12 mouse cellular contexts compared by ENCODE assay signal in genomic region chr15:83592260-83593188, GRCm38 (mm10). TPM values are rescaled to one million over a fixed set of nuclear protein-coding genes. Genes with fewer than 3 reads are reported as not detected.
DNase-seq lines count a peak whose midpoint lies in the region; ATAC-seq lines count a peak whose summit lies in the region.
"Had no signal": no experiment of that assay in that cellular context is flagged by ENCODE, and none has a peak within 500 bp of the region (broad histone marks: within the 10 kb centered on the region; RNA-seq: fewer than 3 reads in every experiment).

No protein-coding gene starts in this region.

- ATAC-seq in hindbrain, embryonic 14.5 days (ENCODE audit: low FRiP score), result no peak
- ATAC-seq in midbrain, embryonic 11.5 days (ENCODE audit: low FRiP score), result no peak

- WGBS in hindbrain, embryonic 14.5 days, result 83% methylated on average over 8 of the region's 8 CpGs
- 83% methylated on average over 8 of the region's 8 CpGs for WGBS in midbrain, embryonic 11.5 days

- no peaks in the 10 kb centered on the region for H3K9me3 ChIP-seq in hindbrain, embryonic 14.5 days (ENCODE audit: control insufficient read depth, low read length)
- no peaks in the 10 kb centered on the region for H3K9me3 ChIP-seq in midbrain, embryonic 11.5 days (ENCODE audit: control insufficient read depth, low read length)

- H3K4me1 ChIP-seq in hindbrain, embryonic 14.5 days (replicated peaks; ENCODE audit: control insufficient read depth, insufficient read depth, low read length), result peaks cover 13% of the 10 kb centered on the region
- H3K4me1 ChIP-seq in midbrain, embryonic 11.5 days (ENCODE audit: control insufficient read depth, insufficient read depth, low read length), result peaks cover 14% of the 10 kb centered on the region

- H3K9ac ChIP-seq in hindbrain, embryonic 14.5 days, result 0 out of 2 replicates have a peak overlapping the region, but pooled peaks have one; percentile 83
- 0 out of 2 replicates have a peak overlapping the region, but pooled peaks have one; percentile 14 for H3K9ac ChIP-seq in midbrain, embryonic 11.5 days (ENCODE audit: low read length)

- DNase-seq in spleen, adult 12 weeks (ENCODE audit: low spot score), result peak; percentile 47
- DNase-seq in spleen, adult 18-20 months, result no peak
- no peak for DNase-seq in hindbrain, embryonic 14.5 days (ENCODE audit: low spot score)
- DNase-seq in midbrain, embryonic 11.5 days (ENCODE audit: low spot score, missing footprints), result no peak
- no peak for DNase-seq in frontal cortex, adult 2 months (ENCODE audit: extremely low spot score in 1 of 2, low spot score in 1 of 2)
- DNase-seq in kidney, postnatal 10 days, result no peak
- no peak for DNase-seq in urinary bladder, postnatal 14 days (ENCODE audit: low spot score)
- DNase-seq in frontal cortex, postnatal 25 days (ENCODE audit: low spot score in 2 of 2), result no peak
- DNase-seq: cerebellum, postnatal 14 days; heart, postnatal 36 days; lung, adult 2 months; right cerebral cortex, adult 18-20 months had no signal

- H3K27ac ChIP-seq in hindbrain, embryonic 14.5 days, result no peak overlapping the region
- H3K27ac ChIP-seq in midbrain, embryonic 11.5 days (ENCODE audit: low read depth, low read length), result no peak overlapping the region

- H3K27me3 ChIP-seq in hindbrain, embryonic 14.5 days (ENCODE audit: control insufficient read depth, insufficient read depth, low read length), result no peaks in the 10 kb centered on the region
- no peaks in the 10 kb centered on the region for H3K27me3 ChIP-seq in midbrain, embryonic 11.5 days (ENCODE audit: control insufficient read depth, insufficient read depth, low read length)

- H3K4me3 ChIP-seq in hindbrain, embryonic 14.5 days (replicated peaks; ENCODE audit: low read length), result no peak overlapping the region
- H3K4me3 ChIP-seq in midbrain, embryonic 11.5 days (ENCODE audit: low read depth, low read length), result no peak overlapping the region

- peak overlapping the region; percentile 75; the same call in 1 of the 2 replicates for H3K4me2 ChIP-seq in hindbrain, embryonic 14.5 days (replicated peaks)
- peak overlapping the region; percentile 85; the same call in 1 of the 2 replicates for H3K4me2 ChIP-seq in midbrain, embryonic 11.5 days

- H3K36me3 ChIP-seq in hindbrain, embryonic 14.5 days (replicated peaks; ENCODE audit: control insufficient read depth, insufficient read depth), result peaks cover 9% of the 10 kb centered on the region; the same call in 1 of the 2 replicates
- no peaks in the 10 kb centered on the region; the same call in 1 of the 2 replicates for H3K36me3 ChIP-seq in midbrain, embryonic 11.5 days (ENCODE audit: control insufficient read depth, insufficient read depth, low read length)

RNA-seq across cellular contexts. Expression of gene Ttll12, which starts 2.4 kb away (rescaled TPM):
- 43.1 and 44.4 TPM in 2 replicates for polyA plus RNA-seq in hindbrain, embryonic 14.5 days (2014; fragmentation: Nextera tagmentation; extraction: Ambion mirVana)
- polyA plus RNA-seq in midbrain, embryonic 11.5 days (2014; fragmentation: Nextera tagmentation; extraction: Ambion mirVana), result 46.5 and 46.9 TPM in 2 replicates
- 13.9 and 14.7 TPM in 2 replicates for polyA plus RNA-seq in frontal cortex, adult 2 months (2012; rRNA removed)

RNA-seq across cellular contexts. Expression of gene Mcat, which starts 28.9 kb away (rescaled TPM):
- 33.2 and 37.6 TPM in 2 replicates for polyA plus RNA-seq in hindbrain, embryonic 14.5 days (2014; fragmentation: Nextera tagmentation; extraction: Ambion mirVana)
- 36.6 and 39.1 TPM in 2 replicates for polyA plus RNA-seq in midbrain, embryonic 11.5 days (2014; fragmentation: Nextera tagmentation; extraction: Ambion mirVana)
- polyA plus RNA-seq in frontal cortex, adult 2 months (2012; rRNA removed), result 23.9 and 29.6 TPM in 2 replicates

RNA-seq across cellular contexts. Expression of gene Tspo, which starts 29.1 kb away (rescaled TPM):
- polyA plus RNA-seq in hindbrain, embryonic 14.5 days (2014; fragmentation: Nextera tagmentation; extraction: Ambion mirVana), result 10.0 and 12.2 TPM in 2 replicates
- 25.0 and 27.8 TPM in 2 replicates for polyA plus RNA-seq in midbrain, embryonic 11.5 days (2014; fragmentation: Nextera tagmentation; extraction: Ambion mirVana)
- polyA plus RNA-seq in frontal cortex, adult 2 months (2012; rRNA removed), result 10.9 and 11.3 TPM in 2 replicates
